24 mouse cellular contexts compared by ENCODE assay signal in genomic region chr4:155367739-155368138, GRCm38 (mm10). TPM values are rescaled to one million over a fixed set of nuclear protein-coding genes. Genes with fewer than 3 reads are reported as not detected.
DNase-seq lines count a peak whose midpoint lies in the region; ATAC-seq lines count a peak whose summit lies in the region.
"Had no signal": no experiment of that assay in that cellular context is flagged by ENCODE, and none has a peak within 500 bp of the region (broad histone marks: within the 10 kb centered on the region; RNA-seq: fewer than 3 reads in every experiment).

No protein-coding gene starts in this region.

- no peak overlapping the region for H3K4me2 ChIP-seq in intestine, embryonic 16.5 days (ENCODE audit: low read depth, low read length)
- H3K4me2 ChIP-seq: embryonic facial prominence, embryonic 12.5 days; forebrain, embryonic 12.5 days had no signal

- no peak overlapping the region for H3K4me3 ChIP-seq in intestine, embryonic 16.5 days (ENCODE audit: low read length)
- H3K4me3 ChIP-seq: embryonic facial prominence, embryonic 10.5 days; embryonic facial prominence, embryonic 12.5 days; forebrain, embryonic 12.5 days had no signal

- no peak for ATAC-seq in intestine, embryonic 16.5 days
- ATAC-seq: activated CD4-positive, CD25-positive, alpha-beta regulatory T cell, adult 4 months; forebrain, embryonic 14.5 days; forebrain, embryonic 16.5 days; Patski had no signal

- H3K36me3 ChIP-seq in intestine, embryonic 16.5 days (ENCODE audit: control insufficient read depth, insufficient read depth, low read length) = no peaks in the 10 kb centered on the region
- no peaks in the 10 kb centered on the region for H3K36me3 ChIP-seq in splenic B cell, adult 2 months (ENCODE audit: control insufficient read depth, insufficient read depth, low read length, poor library complexity, severe bottlenecking)
- H3K36me3 ChIP-seq: embryonic facial prominence, embryonic 10.5 days; embryonic facial prominence, embryonic 12.5 days; forebrain, embryonic 12.5 days; G1E had no signal

- H3K4me1 ChIP-seq in intestine, embryonic 16.5 days (ENCODE audit: control insufficient read depth, insufficient read depth, low read length) = peaks cover 14% of the 10 kb centered on the region

- peak overlapping the region; percentile 65 for H3K27ac ChIP-seq in intestine, embryonic 16.5 days (ENCODE audit: low read length)
- H3K27ac ChIP-seq: embryonic facial prominence, embryonic 10.5 days; embryonic facial prominence, embryonic 12.5 days; forebrain, embryonic 12.5 days had no signal

- no peak overlapping the region for H3K9ac ChIP-seq in intestine, embryonic 16.5 days (ENCODE audit: low read depth, low read length)
- H3K9ac ChIP-seq: embryonic facial prominence, embryonic 12.5 days; forebrain, embryonic 12.5 days had no signal

- H3K27me3 ChIP-seq in intestine, embryonic 16.5 days (replicated peaks; ENCODE audit: control insufficient read depth, insufficient read depth, low read length) = no peaks in the 10 kb centered on the region
- no peaks in the 10 kb centered on the region for H3K27me3 ChIP-seq in splenic B cell, adult 2 months (ENCODE audit: control insufficient read depth, insufficient read depth, low read length, poor library complexity, severe bottlenecking)
- H3K27me3 ChIP-seq: Patski had no signal

- 73% methylated on average over 9 of the region's 9 CpGs for WGBS in intestine, embryonic 16.5 days

- DNase-seq in cerebellum, adult 11-12 months = peak; percentile 28
- DNase-seq in cerebellum, adult 9-11 months = no peak
- DNase-seq in A20 (ENCODE audit: low read depth, low spot score) = peak; percentile 75
- peak; percentile 21 for DNase-seq in splenic B cell, adult 2 months (ENCODE audit: low read depth, low spot score)
- DNase-seq in frontal cortex, adult 2 months (ENCODE audit: extremely low spot score in 1 of 2, low spot score in 1 of 2) = no peak
- DNase-seq in cerebellum, postnatal 4 days (ENCODE audit: low spot score in 2 of 2) = no peak
- DNase-seq: adrenal gland, adult 8-10 months; adrenal gland, postnatal 25 days; cerebellum, adult 11 months; cerebellum, adult 2 months; cerebellum, adult 9-10 months; cerebellum, postnatal 14 days; cerebellum, postnatal 36 days had no signal

- H3K9me3 ChIP-seq in intestine, embryonic 16.5 days (ENCODE audit: control insufficient read depth, low read length) = no peaks in the 10 kb centered on the region
- H3K9me3 ChIP-seq: embryonic facial prominence, embryonic 10.5 days; embryonic facial prominence, embryonic 12.5 days; forebrain, embryonic 12.5 days; G1E had no signal

RNA-seq across cellular contexts. Expression of gene Prkcz, which starts 6.6 kb away (rescaled TPM):
- 32.8 and 38.7 TPM in 2 replicates for polyA plus RNA-seq in intestine, embryonic 16.5 days (2015; fragmentation: Nextera tagmentation; extraction: Ambion mirVana)
- polyA plus RNA-seq in frontal cortex, adult 2 months (2012; rRNA removed) = 217 and 235 TPM in 2 replicates
- polyA plus RNA-seq: G1E had no signal

RNA-seq across cellular contexts. Expression of gene Gabrd, which starts 30.2 kb away (rescaled TPM):
- polyA plus RNA-seq in intestine, embryonic 16.5 days (2015; fragmentation: Nextera tagmentation; extraction: Ambion mirVana) = 0.11 and 0.15 TPM in 2 replicates
- 88.9 and 107 TPM in 2 replicates for polyA plus RNA-seq in frontal cortex, adult 2 months (2012; rRNA removed)
- polyA plus RNA-seq: C2C12; embryonic facial prominence, embryonic 10.5 days; embryonic facial prominence, embryonic 12.5 days; embryonic facial prominence, embryonic 14.5 days; forebrain, embryonic 12.5 days; G1E; Patski had no signal

RNA-seq across cellular contexts. Expression of gene Cfap74, which starts 41.3 kb away (rescaled TPM):
- polyA plus RNA-seq in intestine, embryonic 16.5 days (2015; fragmentation: Nextera tagmentation; extraction: Ambion mirVana) = 1.4 and 1.5 TPM in 2 replicates
- 18.6 and 20.5 TPM in 2 replicates for polyA plus RNA-seq in frontal cortex, adult 2 months (2012; rRNA removed)
- polyA plus RNA-seq: G1E had no signal

Comparison
In these comparisons a context has a peak if more than half of its experiments do, and no peak if none do; other contexts are left out.
1. DNase-seq: peak in cerebellum, adult 11-12 months (single experiment), A20 (single experiment) and splenic B cell, adult 2 months (single experiment); none in cerebellum, adult 9-11 months (single experiment), frontal cortex, adult 2 months (0 of 2) and cerebellum, postnatal 4 days (0 of 2).
2. RNA of gene Gabrd, which starts 30.2 kb away (polyA plus RNA-seq): 88.9 to 107 TPM in frontal cortex, adult 2 months; 0.11 to 0.15 TPM in intestine, embryonic 16.5 days; every median in the first group is over 10 times any median in the second.